In the genomic region with DNA sequence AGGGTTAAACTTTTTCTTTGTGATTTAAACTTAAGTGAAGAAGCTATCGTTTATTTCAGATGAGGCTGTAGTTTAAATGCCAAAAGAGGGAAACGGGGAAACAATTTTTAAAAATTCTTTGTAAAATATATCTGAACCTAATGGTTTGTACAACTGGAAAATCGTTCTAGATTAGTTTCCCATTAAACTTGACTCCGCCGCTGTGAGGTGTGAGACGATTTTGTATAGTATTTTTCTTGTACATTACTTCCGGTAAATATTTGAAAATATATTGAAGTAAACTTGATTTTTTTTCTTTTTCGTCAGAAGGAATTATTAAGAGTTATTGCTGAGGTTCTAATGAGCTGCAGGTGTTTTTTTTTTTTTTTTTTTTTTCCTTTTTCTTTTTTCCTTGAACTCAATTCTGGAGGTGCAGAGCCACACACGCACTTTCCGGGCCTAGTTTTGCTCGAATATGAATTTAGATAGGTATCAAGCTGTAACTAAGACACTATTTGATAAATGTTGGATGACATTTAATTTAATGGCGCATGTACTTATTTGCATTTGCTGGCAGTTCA, we compare ENCODE assay signal across 24 mouse cellular contexts. TPM values are rescaled to one million over a fixed set of nuclear protein-coding genes. Genes with fewer than 3 reads are reported as not detected.
A peak's percentile ranks its signal among the peaks of the same experiment; 100 is the strongest.
DNase-seq lines count a peak whose midpoint lies in the region; ATAC-seq lines count a peak whose summit lies in the region.
"Had no signal": no experiment of that assay in that cellular context is flagged by ENCODE, and none has a peak within 500 bp of the region (broad histone marks: within the 10 kb centered on the region; RNA-seq: fewer than 3 reads in every experiment).

No protein-coding gene starts in this region.

- 17% methylated on average over 12 of the region's 12 CpGs for WGBS in neural tube, embryonic 11.5 days
- WGBS in forebrain, embryonic 11.5 days, result 16% methylated on average over 12 of the region's 12 CpGs
- 18% methylated on average over 12 of the region's 12 CpGs for WGBS in hindbrain, embryonic 12.5 days

- peak overlapping the region; percentile 48 for H3K4me3 ChIP-seq in neural tube, embryonic 11.5 days (ENCODE audit: low read depth, low read length)
- peak overlapping the region; percentile 57 for H3K4me3 ChIP-seq in forebrain, embryonic 11.5 days (ENCODE audit: low read depth, low read length)
- peak overlapping the region; percentile 45 for H3K4me3 ChIP-seq in hindbrain, embryonic 12.5 days
- H3K4me3 ChIP-seq: heart, embryonic 12.5 days; left cerebral cortex, adult 2 months had no signal

- 0 out of 2 replicates have a peak, but pooled peaks cover 2% of the 10 kb centered on the region for H3K4me1 ChIP-seq in neural tube, embryonic 11.5 days (ENCODE audit: control insufficient read depth, insufficient read depth, low read length)
- peaks cover 3% of the 10 kb centered on the region; the same call in 1 of the 2 replicates for H3K4me1 ChIP-seq in forebrain, embryonic 11.5 days (replicated peaks; ENCODE audit: control insufficient read depth, insufficient read depth, low read length)
- peaks cover 28% of the 10 kb centered on the region for H3K4me1 ChIP-seq in hindbrain, embryonic 12.5 days

- peaks cover 70% of the 10 kb centered on the region for H3K27me3 ChIP-seq in neural tube, embryonic 11.5 days (ENCODE audit: control insufficient read depth, insufficient read depth, low read length)
- H3K27me3 ChIP-seq in forebrain, embryonic 11.5 days (ENCODE audit: control insufficient read depth, insufficient read depth, low read length), result peaks cover 38% of the 10 kb centered on the region
- peaks cover 74% of the 10 kb centered on the region for H3K27me3 ChIP-seq in hindbrain, embryonic 12.5 days

- no peak for ATAC-seq in neural tube, embryonic 11.5 days (ENCODE audit: insufficient read depth, low FRiP score, low TSS enrichment)
- ATAC-seq in forebrain, embryonic 11.5 days (replicated peaks; ENCODE audit: low FRiP score), result no peak
- ATAC-seq in hindbrain, embryonic 12.5 days (ENCODE audit: low FRiP score), result no peak
- no peak for ATAC-seq in megakaryocyte-erythroid progenitor cell, adult 5-6 weeks (replicated peaks; ENCODE audit: low FRiP score, low TSS enrichment, poor library complexity, severe bottlenecking)
- ATAC-seq: inflammation-experienced regulatory T-cells, adult 6 months had no signal

- no peaks in the 10 kb centered on the region for H3K36me3 ChIP-seq in neural tube, embryonic 11.5 days (ENCODE audit: control insufficient read depth, insufficient read depth, low read length)
- no peaks in the 10 kb centered on the region for H3K36me3 ChIP-seq in forebrain, embryonic 11.5 days (ENCODE audit: control insufficient read depth, insufficient read depth, low read length)
- H3K36me3 ChIP-seq in hindbrain, embryonic 12.5 days, result no peaks in the 10 kb centered on the region
- H3K36me3 ChIP-seq: embryonic facial prominence, embryonic 15.5 days; heart, embryonic 12.5 days; limb, embryonic 10.5 days had no signal

- DNase-seq in neural tube, embryonic 11.5 days (ENCODE audit: low spot score), result no peak
- no peak for DNase-seq in neural tube, embryonic 10.5 days (ENCODE audit: extremely low spot score, low spot score)
- DNase-seq in forebrain, embryonic 11.5 days (ENCODE audit: low spot score), result no peak
- DNase-seq in retina, embryonic 14.5 days (ENCODE audit: low spot score), result peak; percentile 30
- no peak for DNase-seq in lung, postnatal 25 days (ENCODE audit: low spot score)
- no peak for DNase-seq in heart, adult 9 months (ENCODE audit: low spot score in 2 of 2)
- DNase-seq: adrenal gland, postnatal 10 days; cerebellum, adult 11 months; gastrocnemius, postnatal 36 days; heart, postnatal 14 days; kidney, adult 8-10 months; kidney, postnatal 25 days; lung, adult 2 months; lung, postnatal 36 days; right cerebral cortex, postnatal 4 days; thymus, adult 2 months had no signal

- no peaks in the 10 kb centered on the region for H3K9me3 ChIP-seq in neural tube, embryonic 11.5 days (ENCODE audit: control insufficient read depth, low read length)
- no peaks in the 10 kb centered on the region for H3K9me3 ChIP-seq in forebrain, embryonic 11.5 days (ENCODE audit: control insufficient read depth, low read length)
- H3K9me3 ChIP-seq in hindbrain, embryonic 12.5 days (replicated peaks), result no peaks in the 10 kb centered on the region
- H3K9me3 ChIP-seq: embryonic facial prominence, embryonic 15.5 days; heart, embryonic 12.5 days; limb, embryonic 10.5 days had no signal

- no peak overlapping the region for H3K27ac ChIP-seq in neural tube, embryonic 11.5 days (ENCODE audit: low read depth, low read length)
- no peak overlapping the region for H3K27ac ChIP-seq in forebrain, embryonic 11.5 days (ENCODE audit: low read depth, low read length)
- H3K27ac ChIP-seq in hindbrain, embryonic 12.5 days, result no peak overlapping the region
- H3K27ac ChIP-seq: embryonic facial prominence, embryonic 15.5 days; left cerebral cortex, adult 2 months had no signal

- H3K9ac ChIP-seq in neural tube, embryonic 11.5 days (ENCODE audit: low read length), result no peak overlapping the region
- H3K9ac ChIP-seq in forebrain, embryonic 11.5 days (ENCODE audit: low read length), result no peak overlapping the region; the same call in 1 of the 2 replicates
- no peak overlapping the region for H3K9ac ChIP-seq in hindbrain, embryonic 12.5 days
- H3K9ac ChIP-seq: embryonic facial prominence, embryonic 15.5 days; heart, embryonic 12.5 days had no signal

- peak overlapping the region; percentile 31 for H3K4me2 ChIP-seq in neural tube, embryonic 11.5 days (ENCODE audit: low read depth)
- H3K4me2 ChIP-seq in forebrain, embryonic 11.5 days (ENCODE audit: low read depth, low read length, severe bottlenecking), result peak overlapping the region; percentile 80; the same call in 1 of the 2 replicates
- peak overlapping the region; percentile 25 for H3K4me2 ChIP-seq in hindbrain, embryonic 12.5 days (replicated peaks)
- H3K4me2 ChIP-seq: embryonic facial prominence, embryonic 15.5 days; heart, embryonic 12.5 days had no signal

RNA-seq across cellular contexts. Expression of gene Sp8, which starts 4.8 kb away (rescaled TPM):
- polyA plus RNA-seq in neural tube, embryonic 11.5 days (2014; fragmentation: Nextera tagmentation; extraction: Ambion mirVana), result 9.4 and 9.8 TPM in 2 replicates
- polyA plus RNA-seq in forebrain, embryonic 11.5 days (2014; fragmentation: Nextera tagmentation; extraction: Ambion mirVana), result 21.5 and 24.0 TPM in 2 replicates
- 7.1 and 8.8 TPM in 2 replicates for polyA plus RNA-seq in hindbrain, embryonic 12.5 days (2016; fragmentation: Nextera tagmentation; extraction: Ambion mirVana)
- total RNA-seq in megakaryocyte-erythroid progenitor cell, adult 5-6 weeks (2014; fragmentation: Nextera tagmentation), result not detected in 2 replicates
- not detected in 2 replicates for total RNA-seq in megakaryocyte-erythroid progenitor cell, adult 5-6 weeks (2017)
- total RNA-seq: adrenal gland, postnatal 10 days; gastrocnemius, postnatal 36 days; heart, postnatal 14 days; liver, adult 2 months had no signal
- polyA plus RNA-seq: inflammation-experienced regulatory T-cells, adult 6 months; liver, adult 2 months; lung, adult 2 months had no signal

Comparison
In these comparisons a context has a peak if more than half of its experiments do, and no peak if none do; other contexts are left out.
1. H3K4me2 ChIP-seq: peak in every context shown above with its lines; median percentile 80 in forebrain, embryonic 11.5 days; 31 in neural tube, embryonic 11.5 days; 25 in hindbrain, embryonic 12.5 days.